Mouse (Mus musculus): ENCODE measurements around the gene Spdya.
"Not testable (repeated sequence)": the region's sequence is repeated elsewhere in the genome, so short reads cannot be mapped to it uniquely, and the experiment has no call there.

Gene Spdya

DNA sequence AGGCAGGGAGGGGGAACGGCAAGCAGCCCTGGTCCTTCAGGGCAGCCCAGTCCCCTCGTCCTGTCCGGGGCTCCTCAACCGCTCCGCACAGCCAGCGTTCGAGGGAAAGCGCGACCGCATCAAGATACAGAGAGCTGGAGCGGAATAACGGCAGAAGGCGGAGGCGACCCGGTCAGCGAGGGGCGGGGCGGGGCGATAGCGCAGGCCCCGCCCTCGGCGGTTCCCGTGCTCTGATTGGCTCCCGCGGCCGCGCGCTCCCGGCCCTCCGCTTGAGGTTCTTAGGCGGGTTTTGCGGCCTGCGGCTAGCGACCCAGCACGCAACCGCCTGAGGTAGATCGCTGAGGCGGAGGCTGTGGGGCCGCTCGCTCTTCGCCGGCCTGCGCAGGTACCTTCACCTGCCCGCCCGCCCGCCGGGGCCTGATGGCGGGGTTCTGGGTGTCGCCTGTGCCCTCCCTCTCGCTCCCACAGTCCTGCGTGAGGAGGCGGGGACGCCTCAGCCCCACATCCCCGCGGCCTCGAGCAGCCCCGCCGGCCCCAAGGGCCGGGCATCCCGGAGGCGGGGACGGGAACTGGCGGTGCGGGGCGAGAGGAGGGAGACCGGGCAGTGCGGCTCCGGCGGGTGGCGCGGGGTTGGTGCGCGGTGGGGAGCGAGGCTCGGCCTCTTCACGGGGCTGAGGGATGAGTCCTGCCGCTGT, at the start of gene Spdya:
Gene Spdya (plus strand): TSS at position 305 of the 695 bp plus-strand sequence.
- in situ Hi-C loops (cut with MboI, MseI), result loop anchor here (5.0 to 10.0 kb wide), 2 partner anchors 50 to 1223 kb away; no protein-coding TSS in a partner anchor

DNA sequence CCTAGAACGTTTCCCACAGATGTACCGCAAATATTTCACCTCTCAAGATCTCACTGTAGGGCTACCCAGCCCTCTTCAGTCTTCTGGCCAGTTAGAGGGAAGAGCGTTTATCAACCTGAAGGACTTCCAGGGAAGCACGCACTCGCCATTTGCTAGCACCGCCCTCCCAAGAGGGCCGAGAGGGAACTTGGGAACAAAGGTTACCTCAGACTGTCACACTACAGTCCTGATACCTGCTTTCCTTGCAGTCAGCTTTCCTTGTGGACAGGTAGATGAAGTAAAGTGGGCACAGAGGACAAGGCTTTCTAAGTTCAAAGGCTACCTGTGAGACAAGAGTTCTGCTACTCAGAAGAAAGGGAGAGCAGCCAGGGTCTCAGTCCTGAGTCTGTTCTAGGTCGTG, 45.0 kb upstream of the Spdya start:
- in situ Hi-C loops (cut with MboI, MseI), result no loop called here

DNA sequence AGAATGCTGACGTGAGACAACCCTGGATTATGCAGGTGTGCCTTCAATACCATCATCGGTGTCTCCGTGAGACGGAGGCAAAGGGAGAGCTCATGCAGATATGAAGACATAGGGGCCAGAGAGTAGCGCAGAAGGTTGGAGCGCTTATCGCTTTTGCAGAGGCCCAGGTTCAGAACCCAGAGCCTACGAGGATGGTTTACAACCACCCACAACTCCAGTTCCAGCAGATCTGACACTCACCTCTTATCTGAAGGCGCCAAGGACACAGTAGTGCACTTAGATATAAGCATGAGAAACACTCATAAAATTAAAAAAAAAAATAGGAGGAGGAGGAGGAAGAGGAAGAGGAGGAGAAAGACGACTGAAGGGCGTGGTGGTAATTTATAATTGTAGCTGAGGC, 41.6 kb upstream of the Spdya start:
- in situ Hi-C loops (cut with MboI, MseI), result no loop called here

DNA sequence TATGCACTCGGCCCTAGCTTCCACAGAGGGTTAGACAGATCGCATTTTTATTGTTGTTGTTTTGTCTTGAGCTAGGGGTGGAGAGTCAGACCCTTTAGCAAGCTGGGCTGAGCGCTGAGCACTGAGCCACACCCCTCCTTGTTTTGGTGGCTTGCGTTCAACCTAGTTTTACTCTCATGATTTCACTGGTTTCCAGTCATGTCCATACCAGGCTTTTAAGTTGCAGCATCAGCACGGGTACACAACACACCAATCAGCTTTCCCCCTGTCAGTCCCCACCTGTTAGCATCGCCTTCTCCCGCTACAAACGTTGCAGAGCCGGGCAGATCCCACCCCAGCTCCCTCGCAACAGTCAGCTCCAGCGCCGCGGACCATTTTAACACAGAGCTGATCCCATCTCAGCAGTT, 25.6 kb upstream of the Spdya start:
- in situ Hi-C loops (cut with MboI, MseI), result loop anchor here (5.0 to 10.0 kb wide), 2 partner anchors 71 to 128 kb away; no protein-coding TSS in a partner anchor

DNA sequence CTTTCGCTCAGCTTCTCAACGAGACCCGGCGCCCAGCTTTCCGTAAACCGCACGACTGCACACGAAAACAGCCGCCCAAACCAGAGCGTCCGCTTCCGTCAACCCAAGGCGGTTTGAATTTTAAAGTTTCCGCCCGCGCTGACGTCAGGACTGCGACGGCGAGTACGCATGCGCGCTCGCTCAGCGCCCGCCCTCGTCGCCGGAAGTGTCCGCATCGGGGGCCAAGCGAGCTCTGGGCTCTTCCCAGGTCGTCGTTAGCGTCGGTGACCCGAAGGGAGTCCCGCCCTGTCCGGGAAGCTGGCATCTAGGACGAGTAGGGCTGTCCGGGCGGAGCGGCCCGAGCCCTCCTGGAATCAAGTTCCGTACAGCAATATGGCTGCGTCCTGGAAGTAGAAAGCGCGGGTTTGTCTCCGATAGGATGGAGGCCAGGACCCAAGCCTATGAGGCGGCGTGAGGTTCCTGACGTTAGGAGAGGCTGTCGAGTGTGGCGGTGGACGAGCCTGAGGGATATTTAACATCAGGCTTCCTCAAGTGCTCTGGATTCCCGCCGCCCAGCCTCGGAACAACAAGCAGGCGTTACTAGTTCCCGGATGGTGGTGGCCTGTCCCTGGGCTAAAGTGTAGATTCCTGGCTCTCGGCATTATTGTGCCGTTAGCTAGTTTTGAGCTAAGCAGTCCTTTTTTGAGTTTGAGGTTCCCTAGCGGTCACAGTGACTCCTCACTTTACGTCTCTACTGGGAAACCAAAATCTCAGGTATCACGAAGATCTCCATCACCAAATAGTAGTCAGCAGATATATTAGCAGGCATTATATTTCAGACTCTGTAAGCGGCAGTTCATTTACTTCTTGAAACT, 24.9 kb upstream of the Spdya start, which contains the start of gene Ndc80:
Gene Ndc80 (minus strand): TSS at position 147 of the 854 bp plus-strand sequence.
- in situ Hi-C loops (cut with MboI, MseI), result loop anchor here (5.0 to 10.0 kb wide), 2 partner anchors 70 to 128 kb away; no protein-coding TSS in a partner anchor

DNA sequence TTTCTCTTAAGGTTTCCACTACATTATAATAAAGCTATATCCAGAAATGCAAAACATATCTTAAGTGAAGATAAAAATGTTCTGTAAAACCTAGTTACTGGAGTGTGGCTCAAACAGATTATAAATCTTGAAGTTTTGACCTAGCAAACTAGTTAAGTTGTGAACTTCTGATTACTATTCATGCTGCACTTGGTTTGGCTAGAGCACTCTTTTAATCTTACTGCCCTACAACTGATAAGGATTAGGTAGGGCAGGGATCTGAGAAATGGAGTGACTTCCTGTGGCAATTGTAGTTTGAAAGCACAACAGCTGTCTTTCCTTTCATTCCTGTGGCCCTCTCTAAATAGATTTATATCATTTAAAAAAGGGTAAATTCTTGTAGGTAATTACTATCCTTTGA, 23.8 kb upstream of the Spdya start:
- in situ Hi-C loops (cut with MboI, MseI), result loop anchor here (5.0 to 10.0 kb wide), 2 partner anchors 69 to 127 kb away; no protein-coding TSS in a partner anchor

DNA sequence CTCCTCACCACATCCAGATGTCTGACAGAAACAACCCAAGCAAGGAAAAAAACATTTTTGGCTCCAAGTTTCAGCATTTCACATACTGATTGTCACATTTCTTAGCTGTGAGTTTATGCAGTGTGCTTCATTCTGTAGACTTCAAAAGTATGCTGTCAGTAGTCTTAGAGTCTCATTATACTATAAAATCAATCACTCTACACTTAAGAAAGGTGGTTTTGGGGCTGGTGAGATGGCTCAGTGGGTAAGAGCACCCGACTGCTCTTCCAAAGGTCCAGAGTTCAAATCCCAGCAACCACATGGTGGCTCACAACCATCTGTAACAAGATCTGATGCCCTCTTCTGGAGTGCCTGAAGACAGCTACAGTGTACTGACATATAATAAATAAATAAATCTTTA, 16.3 kb upstream of the Spdya start:
- in situ Hi-C loops (cut with MboI, MseI), result not testable (repeated sequence)

DNA sequence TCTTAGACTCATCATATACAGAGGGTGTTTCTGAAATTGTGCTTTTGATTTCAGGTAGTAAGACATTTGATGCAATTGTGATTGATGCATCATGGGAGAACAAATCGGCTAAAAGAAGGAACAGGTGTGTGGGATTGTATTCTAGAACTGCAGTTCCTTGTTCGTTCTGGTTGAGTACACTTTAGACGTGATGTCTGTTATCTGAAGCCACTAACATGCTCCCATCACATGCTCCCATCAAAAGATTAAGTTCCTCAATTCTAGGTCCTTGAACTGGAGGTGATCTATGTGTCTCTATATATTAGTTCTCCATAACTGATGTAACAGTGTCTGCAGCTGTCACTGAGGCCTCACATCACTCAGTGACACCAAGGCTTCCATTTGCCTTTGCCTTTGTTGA, 14.7 kb upstream of the Spdya start:
- in situ Hi-C loops (cut with MboI, MseI), result no loop called here

DNA sequence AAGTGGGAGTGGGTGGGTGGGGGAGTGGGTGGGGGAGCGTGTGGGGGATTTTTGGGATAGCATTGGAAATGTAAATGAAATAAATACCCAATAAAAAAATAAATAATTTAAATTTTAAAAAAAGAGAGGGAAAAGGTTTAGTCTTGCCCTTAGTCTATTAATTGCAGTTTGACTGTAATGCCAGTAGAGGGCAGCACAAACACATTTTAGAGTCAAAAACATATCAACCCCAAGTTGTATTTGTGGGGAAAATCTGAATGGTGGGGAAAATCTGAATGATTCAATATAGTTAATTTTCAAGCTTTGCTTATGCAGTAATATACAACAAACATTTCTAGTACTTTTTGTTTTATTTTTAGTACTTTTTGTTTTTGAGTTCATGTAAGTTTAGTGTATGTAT, 3.3 kb upstream of the Spdya start:
- in situ Hi-C loops (cut with MboI, MseI), result no loop called here

DNA sequence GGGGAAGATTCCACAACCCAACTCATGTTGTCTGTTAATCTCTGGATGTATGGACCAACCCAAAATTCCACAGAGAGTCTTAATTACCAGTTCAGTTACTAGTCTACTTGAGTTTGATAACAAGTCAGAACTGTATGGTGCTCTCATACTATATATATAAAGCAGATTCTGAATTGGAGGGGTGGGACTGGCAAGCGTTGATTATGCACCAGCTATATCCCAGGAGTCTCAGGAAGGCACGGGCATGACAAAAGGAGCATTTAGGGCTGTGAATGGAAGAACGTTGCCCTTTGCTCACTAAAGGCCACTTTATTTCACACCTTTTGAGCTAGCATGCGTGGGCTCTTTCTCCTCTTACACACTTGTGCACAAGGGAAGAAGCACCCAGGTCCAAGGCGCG, 511 bp upstream of the Spdya start:
- in situ Hi-C loops (cut with MboI, MseI), result loop anchor here (5.0 to 10.0 kb wide), 2 partner anchors 51 to 1223 kb away; no protein-coding TSS in a partner anchor

DNA sequence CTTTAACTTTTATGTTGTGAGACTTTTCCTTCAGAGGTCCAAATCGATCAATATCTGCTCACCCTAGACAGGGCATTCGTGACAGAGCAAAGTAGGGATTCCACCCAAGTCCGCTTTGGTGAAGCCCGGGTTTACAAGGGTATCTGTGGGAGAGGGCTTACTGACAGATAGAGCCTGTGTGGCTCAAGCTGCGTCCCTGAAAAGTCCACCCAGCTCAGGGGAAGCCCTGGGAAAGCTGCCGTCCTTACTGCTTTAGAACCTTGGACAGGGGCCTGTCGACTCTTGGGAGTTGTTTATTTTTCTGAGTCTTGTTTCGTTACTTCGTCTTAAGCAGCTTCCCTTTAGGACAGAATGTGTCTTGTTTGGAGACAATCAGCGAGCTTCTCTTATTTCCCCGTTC, 1.0 kb downstream of the Spdya start:
- in situ Hi-C loops (cut with MboI, MseI), result loop anchor here (5.0 to 10.0 kb wide), 2 partner anchors 49 to 1222 kb away; no protein-coding TSS in a partner anchor

DNA sequence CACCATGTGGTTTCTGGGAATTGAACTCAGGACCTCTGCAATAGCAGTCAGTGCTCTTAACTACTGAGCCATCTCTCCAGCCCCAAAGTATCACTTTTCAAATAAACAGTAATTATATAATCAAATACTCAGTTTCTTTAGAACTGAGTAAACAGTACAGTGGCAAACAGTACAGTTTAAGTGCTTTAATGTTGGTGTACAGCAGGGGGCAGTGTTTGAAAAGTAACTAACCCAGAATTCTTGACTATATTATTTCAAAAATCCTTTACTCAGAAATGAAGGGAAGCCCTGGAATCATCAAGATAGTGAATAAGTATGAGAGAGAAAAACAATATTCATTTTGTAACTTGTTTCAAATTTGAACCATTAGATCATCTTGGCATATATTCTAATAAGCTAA, 9.8 kb downstream of the Spdya start:
- in situ Hi-C loops (cut with MboI, MseI), result loop anchor here (10.0 kb wide), 1 partner anchor 967 kb away; no protein-coding TSS in a partner anchor

DNA sequence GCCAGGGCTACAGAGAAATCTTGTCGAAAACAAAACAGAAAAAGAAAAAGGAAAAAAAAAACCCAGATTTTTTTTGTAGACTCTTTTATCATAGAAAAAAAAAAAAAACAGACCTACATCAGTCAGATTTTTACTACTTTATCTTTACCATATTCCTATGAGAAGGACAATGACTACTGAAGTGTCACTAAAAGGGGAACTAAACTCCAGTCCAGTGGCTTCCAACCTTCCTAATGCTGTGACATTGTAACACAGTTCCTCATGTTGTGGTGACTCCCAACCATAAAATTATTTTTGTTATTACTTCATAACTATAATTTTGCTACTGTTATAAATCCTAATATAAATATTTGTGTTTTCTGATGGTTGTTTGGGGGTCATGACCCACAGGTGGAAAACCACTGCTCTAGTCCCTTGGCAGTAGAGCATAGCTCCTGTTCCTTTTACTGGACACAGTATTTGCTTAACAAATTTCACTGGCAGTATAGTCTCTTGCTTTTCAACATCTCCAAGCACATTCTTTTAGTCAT, 27.4 kb downstream of the Spdya start:
- in situ Hi-C loops (cut with MboI, MseI), result no loop called here

DNA sequence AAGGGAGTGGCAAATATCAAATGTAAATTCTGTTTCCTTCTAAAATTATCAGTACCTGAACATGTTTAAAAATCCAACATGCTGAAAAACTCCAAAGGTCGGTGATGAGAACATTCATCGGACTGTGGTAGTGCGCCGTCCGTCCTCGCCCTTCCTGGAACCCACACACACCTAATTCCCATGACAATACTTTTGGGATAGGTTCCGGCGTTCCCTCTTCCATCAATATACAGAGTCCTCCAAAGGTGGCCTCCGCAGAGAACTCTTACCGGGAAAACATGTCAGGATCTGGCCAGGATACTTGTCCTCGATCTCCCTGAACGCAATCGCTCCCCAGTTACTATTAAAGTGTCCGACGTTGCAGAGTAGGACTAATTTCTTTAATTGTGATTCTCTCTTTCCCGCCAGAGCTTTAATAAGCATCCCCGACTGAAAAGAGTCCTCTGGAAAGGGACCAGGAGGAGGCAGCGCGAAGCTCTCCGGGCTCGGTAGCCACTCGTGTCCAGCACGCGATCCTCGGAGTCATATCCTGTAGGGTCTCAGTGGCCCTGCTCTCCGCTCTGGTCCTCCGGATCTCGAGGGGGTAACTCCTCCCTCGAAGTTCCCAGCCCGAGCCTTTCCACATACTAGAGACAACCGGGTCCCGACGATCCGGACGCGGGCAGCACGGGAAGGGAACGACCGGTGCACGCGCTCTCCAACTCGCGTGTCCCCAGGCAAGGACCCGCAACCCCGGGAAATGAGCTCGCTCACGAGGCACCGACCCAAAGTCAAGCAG, 46.2 kb downstream of the Spdya start:
- in situ Hi-C loops (cut with MboI, MseI), result loop anchor here (5.0 to 10.0 kb wide), 2 partner anchors 71 to 1327 kb away; partner anchors contain the start of gene Ndc80

DNA sequence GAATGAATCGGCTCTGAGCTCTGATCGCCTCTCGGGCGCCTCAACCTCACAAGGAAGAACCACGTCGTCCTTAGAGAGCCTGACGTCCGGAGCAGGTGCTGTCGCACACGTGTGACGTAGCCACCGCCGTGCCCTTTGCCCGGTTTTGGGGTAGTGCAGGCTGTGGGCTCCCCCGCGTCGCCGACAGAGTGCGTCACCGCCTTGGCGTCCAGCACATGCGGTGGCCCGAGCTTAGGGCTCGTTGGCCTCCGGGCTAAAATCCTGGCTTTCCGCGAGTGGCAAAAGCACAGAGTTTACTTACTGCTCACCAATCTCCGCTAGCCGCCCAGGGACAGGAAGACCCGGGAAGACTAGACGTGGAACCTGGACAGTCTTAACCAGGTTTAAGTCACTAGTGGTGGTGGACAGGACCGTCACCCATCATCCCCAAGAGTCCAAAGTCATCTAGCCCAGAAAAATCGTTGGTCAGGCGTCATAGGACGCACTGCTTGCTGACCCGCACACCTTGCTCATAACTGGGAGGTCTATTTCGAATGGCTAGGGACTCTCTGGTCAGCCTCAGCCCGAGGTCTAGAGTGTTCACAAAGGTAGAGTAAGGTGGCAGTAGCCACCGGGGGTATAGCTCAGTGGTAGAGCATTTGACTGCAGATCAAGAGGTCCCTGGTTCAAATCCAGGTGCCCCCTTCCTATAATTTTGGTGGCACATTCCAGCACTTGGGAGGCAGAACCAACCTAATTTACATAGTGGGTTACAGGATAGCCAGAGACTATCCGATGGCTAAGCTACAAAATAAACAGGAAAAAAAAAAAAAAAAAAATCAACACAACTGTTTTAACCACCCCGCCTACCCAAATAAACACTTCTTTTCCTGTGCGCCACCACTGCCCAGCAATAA, 47.0 kb downstream of the Spdya start:
- in situ Hi-C loops (cut with MboI, MseI), result loop anchor here (5.0 to 10.0 kb wide), 2 partner anchors 72 to 1326 kb away; partner anchors contain the start of gene Ndc80

DNA sequence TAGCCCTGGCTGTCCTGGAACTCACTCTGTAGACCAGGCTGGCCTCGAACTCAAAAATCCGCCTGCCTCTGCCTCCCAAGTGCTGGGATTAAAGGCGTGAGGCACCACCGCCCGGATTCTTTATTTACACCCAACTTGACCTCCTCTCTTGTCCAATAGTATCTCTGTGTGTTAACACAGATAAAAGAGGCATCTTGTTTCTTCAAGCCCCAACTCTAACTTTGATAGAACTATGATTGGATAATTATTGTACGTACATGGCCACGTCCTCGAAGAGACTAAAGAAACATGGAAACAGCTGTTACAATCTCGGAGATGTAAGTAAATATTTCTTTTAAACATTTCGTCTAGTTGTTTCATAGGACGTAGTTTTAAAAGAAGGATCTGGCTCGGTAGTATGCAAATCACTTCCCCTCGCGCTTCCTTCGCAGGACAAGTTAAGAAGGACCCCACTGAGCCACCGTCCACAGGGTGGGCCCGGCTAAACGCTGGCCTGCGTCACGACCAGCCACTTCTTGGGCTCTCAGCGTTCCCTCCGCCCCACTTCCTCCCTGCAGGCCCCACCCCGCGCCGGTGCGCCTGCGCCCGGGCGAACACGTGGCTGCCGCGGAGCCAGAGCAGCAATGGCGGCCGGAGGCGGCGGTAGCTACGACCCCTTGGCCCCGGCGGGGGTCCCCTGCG, 63.9 kb downstream of the Spdya start, which contains the start of gene Wdr43:
Gene Wdr43 (plus strand): TSS at position 258 of the 681 bp plus-strand sequence.
- in situ Hi-C loops (cut with MboI, MseI), result no loop called here

DNA sequence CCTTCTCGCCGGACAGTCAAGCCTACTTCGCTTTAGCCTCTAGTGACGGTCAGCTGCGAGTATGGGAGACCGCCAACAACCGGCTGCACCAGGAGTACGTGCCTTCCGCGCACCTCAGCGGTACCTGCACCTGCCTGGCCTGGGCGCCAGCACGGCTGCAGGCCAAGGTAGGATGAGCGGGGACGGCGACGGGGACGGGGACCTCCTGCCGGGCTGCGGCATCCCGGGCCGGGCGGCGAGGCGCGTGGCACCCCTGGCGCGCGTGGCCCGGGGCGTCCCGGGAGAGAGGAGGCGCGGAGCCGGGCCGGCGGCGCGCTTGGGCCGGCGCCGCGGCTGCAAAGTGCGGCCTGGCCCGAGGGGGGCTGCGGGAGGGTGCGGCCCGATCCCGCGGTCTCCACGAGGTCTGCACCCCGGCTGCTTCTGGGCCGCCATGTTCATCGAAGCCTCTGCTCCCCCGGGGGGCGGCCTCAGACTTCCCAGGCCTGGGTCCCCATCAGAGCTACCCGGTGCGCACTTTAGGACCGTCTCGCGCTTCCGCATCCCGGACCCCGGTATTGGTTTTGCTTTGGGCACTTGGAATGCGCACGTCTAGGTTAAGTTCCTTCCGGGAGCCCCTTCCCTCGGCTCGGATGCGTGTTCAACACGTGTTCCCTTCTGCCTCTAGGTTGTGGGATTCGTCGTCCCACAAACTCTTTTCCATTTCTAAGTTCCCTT, 64.6 kb downstream of the Spdya start:
- in situ Hi-C loops (cut with MboI, MseI), result no loop called here

DNA sequence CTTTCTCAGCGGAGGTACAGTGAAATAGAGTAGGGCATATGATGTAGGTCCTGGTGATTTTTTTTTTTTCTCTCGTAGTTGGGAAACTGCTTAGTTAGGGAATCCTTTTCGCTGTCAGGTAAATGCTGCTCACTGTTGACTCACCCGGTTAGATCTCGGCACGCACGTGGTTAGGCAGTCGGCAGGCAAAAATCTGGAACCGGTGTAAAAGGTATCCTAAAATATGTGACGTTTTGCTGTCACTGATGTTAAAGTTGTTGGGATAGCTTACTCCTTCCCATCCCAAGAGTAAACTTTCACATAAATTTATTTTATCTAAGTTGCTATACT, 65.1 kb downstream of the Spdya start:
- in situ Hi-C loops (cut with MboI, MseI), result no loop called here

DNA sequence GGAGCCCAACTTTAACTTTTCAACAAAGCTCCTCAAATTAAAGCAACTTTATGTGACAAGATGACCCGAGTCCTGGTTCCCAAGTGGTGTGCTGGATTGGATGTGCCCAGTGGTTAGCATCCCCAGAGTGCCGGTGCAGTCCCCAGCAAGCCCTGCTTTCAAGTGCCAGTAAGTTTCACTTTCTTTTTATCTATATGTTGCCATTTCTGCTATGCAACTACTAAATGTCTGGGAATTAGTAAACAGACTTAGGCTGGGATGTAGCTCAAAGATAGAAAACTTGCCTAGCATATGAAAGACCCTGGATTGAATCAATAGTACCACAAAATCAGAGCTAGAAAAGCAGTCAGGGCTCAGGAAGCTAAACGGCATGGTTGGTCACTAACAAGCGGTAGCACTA, 66.1 kb downstream of the Spdya start:
- in situ Hi-C loops (cut with MboI, MseI), result no loop called here
